Mouse (Mus musculus) gonadal fat pad, adult 2 months (tissue): ENCODE measurements around the gene Csrp3. TPM values are rescaled to one million over a fixed set of nuclear protein-coding genes. Genes with fewer than 3 reads are reported as not detected.

Experiments
- DNase-seq: peaks from one replicate; pipeline ENCODE4 v3.0.0-alpha.2; 2012; ENCODE audit warnings: low read depth
- polyA plus RNA-seq: library from polyadenylated mRNA; depleted of rRNA; stranded (reverse); fragments of >200 nt; gene quantifications from 2 replicates; pipeline ENCODE4 v1.2.3, GENCODE M21; 2012; rRNA removed

Gene Csrp3
- polyA plus RNA-seq: 0.22 TPM in 1 of 2 replicates, not detected in the other

DNA sequence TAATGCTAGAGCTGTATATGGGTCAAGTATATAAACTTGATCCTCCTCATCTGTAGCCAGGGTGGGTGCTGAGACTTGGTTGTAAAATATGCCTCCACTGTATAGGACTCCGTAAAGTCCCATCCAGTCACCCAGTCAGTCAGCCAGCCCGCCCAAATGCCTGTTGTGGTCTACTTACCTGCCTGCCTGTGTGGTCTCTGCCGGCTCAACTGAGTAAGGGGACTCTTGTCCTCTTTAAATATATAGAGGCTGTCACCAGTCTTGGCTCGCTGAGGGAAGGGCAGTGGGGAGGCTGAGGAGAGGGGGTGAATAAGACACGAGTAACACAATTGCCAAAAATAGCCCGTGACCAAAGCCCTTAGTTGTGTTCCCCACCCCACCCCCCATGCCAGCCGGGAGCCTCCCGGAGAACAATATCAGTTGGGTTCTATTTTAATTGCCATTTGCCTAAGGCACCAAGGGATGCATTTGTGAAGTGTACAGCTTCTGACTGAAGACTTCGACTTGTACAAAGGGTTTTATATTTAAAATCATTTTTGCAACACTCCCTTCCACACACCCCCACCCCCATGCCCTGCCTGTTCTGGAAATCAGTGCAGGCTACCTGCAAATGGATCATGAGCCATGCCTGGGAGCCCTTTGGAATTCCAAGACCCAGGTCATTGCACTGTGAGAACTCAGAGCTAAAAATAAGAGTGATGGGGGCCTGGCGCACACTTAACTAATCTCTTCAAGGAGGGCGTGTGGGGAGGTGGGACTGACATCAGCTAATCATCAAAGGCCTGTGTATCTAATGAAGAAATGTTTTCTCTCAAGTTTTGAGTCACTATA, at the start of gene Csrp3:
Gene Csrp3 (minus strand): TSS at position 214 of the 831 bp plus-strand sequence.
- no peak for DNase-seq

DNA sequence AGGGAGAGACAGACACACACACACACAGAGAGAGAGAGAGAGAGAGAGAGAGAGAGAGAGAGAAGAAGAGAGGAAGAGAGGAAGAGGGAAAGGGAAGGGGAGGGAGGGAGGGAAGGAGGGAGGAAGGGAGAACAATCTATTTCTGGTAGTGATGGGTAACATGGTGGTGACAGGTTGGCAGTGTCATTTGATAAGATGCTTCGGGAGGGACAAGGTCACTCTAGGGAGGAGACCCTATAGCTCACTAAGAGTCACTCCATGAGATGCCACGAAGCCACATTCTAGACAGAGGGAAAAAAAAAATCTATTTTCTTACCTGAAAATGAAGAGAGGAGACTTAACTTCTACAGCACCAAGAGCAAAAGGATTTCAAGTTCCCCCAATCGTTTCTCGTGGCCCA, 48.2 kb upstream of the Csrp3 start:
- DNase-seq: no peak

DNA sequence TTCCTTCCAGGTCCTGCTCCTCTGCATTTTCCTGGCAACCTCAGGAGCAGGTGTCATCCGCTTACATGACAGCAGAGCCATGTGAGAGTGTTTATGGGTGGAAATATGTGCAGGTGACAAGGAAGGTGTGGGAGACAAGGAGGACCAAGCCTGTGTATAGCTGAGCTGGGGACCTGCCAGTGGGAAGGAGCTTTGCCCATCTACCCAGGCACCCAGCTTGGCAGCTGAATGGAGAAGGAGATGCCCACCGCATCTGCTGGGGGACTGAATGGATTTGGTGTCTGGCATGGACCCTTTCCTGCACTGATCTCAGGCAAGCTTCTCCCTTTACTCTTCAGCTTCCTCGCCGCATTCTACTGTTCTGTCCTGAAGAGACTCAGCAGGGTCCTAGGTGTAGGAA, 47.6 kb upstream of the Csrp3 start:
- no peak for DNase-seq

DNA sequence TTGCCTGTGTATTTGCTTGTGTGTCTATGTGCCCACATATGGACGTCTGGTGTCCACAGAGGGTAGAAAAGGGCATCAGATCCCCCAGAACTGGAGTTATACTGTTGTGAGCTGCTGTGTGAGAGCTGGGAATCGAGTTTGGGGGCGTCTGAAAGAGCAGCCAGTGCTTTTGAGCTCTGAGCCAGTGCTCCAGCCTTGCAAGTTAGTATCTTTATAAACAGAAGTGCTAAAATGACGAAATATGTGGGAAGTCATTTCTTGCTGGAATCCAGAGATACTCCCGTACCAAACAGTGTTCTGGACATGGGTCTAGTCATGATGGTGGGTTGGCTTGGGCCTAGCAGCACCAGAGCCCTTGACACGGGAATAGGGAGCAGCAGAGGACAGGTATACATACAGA, 46.9 kb upstream of the Csrp3 start:
- no peak for DNase-seq

DNA sequence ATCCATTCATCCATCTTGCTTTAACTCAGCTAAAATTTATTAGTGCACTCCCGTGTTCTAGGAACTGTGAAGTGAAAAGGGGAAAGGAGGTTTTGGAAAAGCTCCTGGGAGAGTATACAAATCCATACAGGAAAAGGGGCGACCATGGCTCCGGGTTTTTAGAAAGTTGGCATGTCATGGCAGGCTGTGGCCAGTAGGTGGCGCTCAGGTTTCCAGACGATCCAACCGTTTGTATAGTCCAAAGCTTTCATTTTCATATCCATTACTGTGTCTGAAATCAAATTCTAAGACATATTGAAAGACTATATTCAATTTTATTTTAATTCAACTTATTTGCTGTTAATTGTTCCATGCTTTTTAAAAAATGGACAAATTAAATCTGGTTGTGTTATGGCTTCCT, 46.3 kb upstream of the Csrp3 start:
- no peak for DNase-seq

DNA sequence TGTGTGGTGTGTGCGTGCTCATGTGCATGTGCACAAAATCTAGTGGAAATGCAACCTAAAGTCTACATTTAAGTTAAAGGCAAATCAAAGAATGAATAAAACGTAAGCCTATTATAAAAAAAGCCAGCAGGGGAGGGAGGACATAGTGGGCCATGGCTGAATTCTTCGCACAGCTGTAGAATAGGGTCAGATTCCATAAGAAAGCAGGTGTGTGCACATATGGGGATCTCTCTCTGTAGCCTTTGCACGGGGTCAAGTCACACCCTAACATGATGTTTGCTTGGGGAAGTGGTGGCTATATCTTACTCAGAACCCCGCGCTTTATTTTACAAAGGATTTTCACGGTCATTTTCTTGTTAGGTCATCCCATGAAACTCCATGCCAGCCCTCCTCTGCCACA, 45.3 kb upstream of the Csrp3 start:
- DNase-seq: no peak

DNA sequence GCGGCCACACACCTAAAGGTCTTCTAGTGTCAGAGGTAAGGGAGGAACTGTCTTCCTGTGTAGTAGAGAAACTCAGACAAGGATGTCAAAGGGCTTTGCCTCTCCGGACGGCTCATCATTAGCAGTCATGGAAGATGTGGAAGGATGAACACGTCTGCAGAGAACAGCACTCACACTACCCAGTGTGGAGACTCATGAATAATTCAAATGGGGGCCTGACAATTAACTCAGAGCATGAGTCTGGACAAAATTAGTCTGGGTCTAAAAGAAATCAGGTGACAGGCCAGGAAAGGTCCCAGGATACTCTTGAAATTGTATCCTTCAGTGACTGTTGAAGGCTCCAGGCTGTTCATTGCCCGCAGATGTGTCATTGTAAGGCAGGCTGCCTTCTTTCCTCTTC, 43.2 kb upstream of the Csrp3 start:
- no peak for DNase-seq

DNA sequence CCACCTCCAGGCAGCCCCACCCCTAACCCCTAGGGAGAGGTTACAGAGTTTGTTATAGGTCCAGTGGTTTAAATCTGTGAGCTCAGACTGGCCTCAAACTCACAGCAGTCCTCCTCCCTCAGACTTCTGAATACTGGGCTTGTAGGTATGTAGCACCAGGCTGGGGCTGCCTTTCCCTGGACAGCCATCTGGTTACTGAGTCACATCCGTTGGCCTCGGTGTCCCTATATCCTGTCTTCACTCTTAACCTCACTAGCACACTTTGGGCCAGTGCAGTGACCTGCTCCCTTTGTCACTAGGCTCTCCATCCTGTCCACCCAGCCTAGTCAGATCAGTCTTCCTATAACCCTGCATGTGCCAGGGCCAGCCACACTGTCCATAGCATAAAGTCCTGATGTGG, 40.9 kb upstream of the Csrp3 start:
- no peak for DNase-seq

DNA sequence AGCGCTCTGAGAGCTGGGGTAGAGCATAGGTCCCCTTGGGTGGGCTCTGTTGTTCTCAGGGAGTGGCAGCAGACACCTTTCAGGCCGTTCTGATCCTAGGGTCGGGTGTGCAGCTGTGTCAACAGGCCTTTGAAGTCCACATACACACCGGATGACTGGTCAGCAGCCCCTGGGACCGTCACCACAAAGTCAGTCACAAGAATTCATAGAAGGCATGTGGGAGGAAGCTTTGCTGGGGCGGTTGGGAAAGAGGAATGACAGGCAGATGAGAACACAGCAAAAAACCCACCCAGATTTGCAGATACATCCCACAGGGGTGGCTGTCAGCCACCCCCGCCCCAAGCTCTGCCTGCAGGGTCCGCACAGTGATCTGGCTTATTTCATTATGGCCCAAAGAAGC, 40.1 kb upstream of the Csrp3 start:
- no peak for DNase-seq

DNA sequence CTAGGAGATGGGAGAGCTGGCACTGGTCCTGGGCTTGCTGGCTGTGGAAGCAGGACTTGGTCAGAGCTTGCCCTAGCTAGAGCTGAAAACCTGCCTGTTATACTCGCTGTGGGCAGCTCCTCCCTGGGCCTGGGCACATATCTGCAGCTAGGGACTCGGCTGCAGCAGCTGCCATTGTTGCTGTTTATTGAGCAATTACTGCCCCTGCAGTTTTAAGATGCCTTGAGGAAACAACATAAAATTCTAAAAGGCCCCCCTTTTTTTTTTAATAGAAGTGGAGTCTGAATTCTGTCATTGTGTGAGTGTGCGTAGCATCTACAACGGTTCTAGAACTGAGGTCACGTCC, 36.4 kb upstream of the Csrp3 start:
- no peak for DNase-seq

DNA sequence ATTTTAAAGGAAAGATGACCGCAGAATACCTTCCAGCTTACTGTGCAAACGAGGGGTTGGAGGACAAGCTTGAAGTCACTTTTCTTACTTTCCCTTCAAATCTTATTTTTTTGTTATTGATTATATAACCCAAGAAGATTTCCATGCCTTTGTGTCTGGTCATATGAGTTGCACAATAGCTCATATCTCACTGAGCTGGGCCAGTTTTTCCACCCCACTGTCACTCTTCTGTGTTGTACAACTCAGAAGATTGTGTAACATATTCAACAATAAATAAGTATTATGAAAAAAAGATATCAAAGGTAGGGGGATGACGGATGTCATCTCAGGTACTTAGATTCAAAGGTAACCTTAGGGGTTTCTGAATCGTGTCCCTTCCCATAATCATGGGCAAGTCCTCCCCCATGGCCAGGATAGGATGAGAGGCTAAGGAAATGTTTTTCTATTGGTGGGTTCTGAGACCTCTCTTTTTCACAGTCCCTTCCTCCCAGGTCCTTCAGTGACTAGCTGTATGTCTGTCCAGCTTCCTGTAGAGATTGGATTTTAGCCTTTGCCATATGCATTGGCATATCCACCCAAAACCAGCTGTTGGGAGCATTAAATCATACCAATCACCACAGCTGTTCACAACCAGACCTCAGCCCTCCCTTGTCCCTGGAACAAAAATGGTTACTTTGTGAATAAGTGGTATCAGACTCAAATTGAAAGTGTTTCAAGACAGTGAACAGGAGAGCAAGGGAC, 35.9 kb upstream of the Csrp3 start:
- no peak for DNase-seq

DNA sequence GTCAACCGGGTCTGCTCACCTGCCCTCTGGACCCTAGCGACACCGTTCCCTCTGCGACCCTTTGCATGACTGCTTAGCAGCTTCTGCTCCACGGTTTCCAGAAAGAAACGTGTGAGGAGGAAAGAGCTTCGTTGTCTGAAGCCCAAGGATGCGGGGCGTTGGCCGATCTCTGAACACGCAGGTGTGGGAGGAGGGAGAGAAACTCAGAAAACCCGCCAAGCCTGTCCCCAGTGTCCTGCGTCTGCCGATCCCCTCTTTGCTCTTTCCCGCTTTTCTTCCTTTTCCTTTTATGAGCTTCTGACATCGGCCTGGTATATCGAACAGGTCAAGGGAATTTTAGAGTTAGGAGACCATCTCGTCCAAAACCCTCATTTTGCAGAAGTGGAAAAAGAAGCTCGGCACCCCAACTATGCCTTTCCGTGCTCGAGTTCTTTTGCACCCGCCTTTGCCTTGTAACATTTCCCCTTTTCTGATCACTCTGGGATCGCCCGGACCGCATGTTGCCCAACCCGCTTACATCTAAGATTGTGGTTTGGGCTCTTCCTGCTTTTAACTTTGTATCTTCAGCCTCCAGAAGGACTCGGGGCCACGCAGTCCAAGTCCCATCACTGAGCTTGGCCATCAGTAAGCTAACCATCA, 34.3 kb upstream of the Csrp3 start:
- no peak for DNase-seq

DNA sequence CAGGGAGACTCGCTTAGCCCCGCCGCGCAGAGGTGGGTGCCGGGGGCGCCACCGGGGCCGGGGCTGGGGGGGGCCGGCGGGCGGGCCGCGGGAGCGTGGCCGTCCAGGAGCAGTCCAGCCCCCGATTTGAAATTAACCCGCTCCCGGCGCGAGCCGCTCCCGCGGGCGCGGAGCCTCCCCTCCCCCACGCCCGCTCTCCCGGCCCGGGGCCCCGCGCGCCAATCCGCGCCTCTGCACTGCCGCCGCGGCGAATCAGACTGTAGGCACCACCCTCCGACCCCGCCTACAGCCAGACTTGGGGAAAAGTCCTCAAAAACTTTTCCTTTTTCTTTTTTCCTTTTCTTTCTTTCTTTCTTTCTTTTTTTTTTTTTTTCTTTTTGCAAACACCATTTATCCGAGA, 33.7 kb upstream of the Csrp3 start, which contains the start of gene E2f8:
Gene E2f8 (minus strand): TSS at position 111 of the 400 bp plus-strand sequence.
- DNase-seq: no peak

DNA sequence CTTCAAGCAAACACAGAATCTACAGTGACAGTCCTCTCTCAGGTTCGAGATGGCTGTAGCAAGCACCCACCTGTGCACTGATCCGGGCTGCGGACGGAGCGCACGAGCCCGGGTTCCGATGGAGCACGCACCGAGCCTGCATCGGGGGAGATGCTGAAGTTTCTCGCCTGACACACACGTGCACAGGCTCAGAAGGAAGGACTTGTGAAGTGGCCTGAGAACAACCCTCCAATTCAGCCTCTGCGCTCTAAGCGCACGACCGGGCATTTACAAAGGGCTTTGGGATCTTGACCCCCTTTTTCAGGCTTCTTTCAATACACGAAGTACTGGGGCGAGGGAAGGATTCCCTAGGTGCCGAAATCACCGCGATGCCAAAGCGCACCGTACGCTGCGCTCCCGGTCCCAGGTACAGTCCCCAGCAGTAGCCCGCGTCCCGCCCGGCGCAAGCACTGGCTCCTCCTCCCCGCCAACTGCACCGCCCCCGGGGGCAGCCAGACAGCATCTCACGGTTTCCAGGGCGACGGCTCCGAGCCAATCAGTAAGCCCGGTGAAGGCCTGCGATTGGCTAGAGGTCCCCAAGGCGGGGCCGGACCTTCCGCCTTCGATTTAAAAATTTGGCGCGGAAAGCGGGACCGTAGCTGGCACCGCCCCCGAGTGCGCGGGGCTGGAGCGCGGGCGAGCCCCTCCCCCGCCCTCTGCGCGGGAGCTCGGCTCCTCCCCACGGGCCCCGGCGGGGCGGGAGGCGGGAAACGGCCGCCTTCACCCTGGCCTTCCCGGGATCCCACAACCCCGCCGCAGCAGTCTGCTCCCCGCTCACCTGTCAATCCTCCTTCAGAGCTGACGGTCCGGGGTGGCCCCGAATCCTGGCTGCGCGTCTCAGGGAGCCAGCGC, 33.0 kb upstream of the Csrp3 start:
- peak; percentile 47 for DNase-seq

DNA sequence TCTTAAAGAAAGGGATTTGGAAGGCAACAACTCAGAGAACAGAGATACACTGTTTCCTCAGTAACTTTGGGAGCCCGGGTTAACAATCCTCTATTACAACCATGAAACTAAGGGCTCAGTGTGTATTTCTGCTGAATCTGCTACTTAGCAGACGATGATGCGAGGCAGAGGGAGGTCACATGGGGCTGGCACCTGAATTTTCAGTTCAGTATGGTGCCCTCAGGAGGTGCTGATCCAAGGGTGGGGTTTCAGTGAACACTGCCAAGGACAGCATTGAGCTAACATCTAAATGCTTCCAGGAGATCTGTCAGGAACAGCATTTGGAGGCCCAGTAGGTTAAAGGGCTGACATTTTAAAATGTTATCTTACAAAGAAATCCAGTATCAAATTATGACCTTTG, 31.7 kb upstream of the Csrp3 start:
- no peak for DNase-seq

DNA sequence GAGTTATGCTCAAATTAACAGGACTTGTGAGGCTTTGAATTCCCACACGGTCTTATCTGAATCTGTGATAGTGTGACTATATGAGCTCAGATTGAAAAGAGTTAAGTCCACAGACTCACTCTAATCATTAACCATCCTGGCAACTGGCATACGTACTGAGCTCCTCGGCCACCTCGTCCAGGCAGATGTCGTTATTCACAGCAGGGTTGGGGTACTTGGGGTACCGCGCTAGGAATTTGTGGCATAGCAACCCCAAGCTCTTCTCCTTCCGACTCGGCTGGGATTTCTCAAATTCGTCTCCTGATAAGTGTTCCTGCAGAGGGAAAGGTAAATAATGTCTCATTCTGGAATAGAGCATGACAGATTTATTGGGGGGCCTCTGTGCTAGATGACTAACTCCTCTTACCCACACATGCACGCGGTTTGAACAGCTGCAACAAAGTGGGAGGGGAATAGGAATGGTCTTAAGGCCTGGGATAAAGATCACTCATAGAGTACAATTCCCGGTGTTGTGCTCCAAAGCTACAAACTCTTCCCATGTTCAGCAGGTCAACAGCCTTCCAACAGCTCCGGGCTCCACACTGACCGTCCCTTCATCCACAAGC, 30.1 kb upstream of the Csrp3 start:
- DNase-seq: no peak

DNA sequence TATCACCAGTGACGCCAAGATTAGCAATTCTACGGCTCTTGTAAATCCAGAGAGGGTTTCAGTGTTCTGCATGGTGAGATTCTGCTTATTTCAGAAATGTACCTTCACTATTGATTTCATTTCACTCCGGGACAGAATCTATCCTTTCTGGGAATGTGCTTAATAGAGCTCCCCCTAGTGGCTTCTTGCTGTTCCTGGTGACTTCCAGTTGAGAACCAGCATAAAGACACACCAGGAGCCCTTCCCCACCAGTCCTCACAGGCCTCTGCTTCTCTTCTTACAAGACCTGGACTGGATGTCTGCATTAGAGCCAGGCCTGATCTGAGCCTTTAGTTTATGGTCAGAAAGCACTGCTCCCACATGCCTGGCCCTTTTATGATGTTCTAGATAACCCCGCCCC, 28.7 kb upstream of the Csrp3 start:
- DNase-seq: no peak

DNA sequence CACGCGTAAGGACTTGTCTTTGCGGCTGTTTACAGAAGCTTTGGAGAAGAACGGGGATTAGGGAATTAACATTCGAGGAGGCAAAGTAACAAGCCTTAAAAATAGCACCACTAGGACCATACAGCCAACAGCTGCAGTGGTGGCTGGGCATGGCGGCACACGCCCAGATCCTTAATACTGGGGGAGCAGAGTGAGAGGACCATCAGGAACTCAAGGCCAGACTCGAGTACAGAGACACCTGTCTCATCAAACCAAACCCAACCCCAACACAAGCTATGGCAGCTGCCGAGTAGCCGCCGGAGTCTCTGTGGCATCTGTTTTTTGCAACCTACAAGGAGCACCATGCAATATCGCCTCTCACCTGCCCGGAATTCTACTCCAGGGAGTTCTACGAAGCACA, 27.3 kb upstream of the Csrp3 start:
- DNase-seq: no peak

DNA sequence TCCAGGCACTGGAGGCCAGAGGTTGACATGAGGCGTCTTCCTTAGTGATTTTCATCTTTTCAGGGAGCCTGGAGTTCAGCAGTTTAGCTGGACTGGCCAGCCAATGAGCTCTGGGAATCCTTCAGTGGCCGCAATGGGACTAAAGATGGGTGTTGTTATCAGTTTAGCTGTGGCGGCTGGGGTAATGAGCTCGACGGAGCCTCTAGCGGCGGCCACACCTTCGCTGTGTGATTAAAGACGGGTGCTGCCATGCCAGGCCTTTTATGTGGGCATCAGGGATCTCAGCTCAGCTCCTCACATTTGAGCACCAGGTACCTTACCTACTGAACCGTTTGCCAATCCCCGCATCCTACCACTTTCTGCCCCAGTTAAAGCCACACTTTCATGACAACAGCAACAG, 23.5 kb upstream of the Csrp3 start:
- no peak for DNase-seq

DNA sequence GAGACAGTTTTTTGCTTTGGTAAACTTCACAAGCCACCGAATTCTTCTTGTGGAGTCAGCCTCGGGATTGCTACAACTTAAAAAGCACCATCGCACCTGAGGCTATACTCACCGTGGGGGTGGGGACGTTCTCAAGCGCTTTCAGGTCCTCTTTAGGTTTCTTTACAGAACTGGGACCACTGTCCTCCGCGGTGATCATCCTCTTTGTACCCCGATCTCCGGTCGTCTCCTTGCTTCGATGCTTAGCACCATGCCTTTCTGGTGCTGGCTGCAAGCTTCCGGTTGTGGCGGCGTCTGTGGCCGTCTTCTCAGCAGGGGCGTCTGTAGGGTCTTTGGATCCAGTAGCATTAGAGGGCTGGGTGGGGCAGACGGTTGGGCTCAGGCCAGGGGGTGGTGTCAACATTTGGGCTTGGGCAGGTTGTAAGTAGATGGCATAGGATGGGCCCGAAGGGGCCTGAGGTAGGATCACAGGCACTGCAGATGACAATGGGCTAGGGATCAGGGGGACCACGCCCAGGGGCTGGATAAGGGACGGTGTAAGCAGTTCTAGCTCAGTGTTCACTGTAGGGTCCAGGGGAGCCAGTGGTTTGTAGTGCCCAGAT, 22.8 kb upstream of the Csrp3 start:
- DNase-seq: no peak

DNA sequence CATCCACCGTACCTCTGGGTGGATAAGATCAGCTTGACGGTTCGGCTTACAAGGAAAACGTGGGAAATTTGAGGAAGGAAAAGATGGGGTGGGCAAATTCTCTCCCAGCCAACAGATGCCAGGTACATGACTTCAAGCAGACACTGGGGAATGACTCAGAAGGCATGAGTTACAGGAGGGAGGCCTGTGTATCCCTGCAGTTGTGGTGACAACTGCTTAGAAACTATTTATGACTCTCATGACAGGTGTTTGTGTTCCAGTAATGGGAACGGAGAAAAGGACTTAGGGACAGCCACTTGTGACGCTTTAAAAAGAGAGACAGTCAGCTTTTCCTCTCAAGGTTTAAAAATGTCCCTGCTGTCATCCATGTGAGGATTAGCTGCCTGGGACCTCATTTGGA, 22.3 kb upstream of the Csrp3 start:
- no peak for DNase-seq
